Mouse (Mus musculus): ENCODE data around the gene Cdc42. TPM values are rescaled to one million over a fixed set of nuclear protein-coding genes. Genes with fewer than 3 reads are reported as not detected.

Gene Cdc42
- polyA plus RNA-seq, 1 experiment from 2014 or later: 592 TPM

GRCm38 (mm10) chr4:137371596-137372523 lies 14.3 kb upstream of the Cdc42 start:
- H3K27ac ChIP-seq: no peak overlapping the region
- DNase-seq (ENCODE audit: low spot score) (no peak), ATAC-seq (replicated peaks; ENCODE audit: low FRiP score, low read depth) (no peak)
- no peaks in the 10 kb centered on the region for H3K9me3 ChIP-seq (replicated peaks; ENCODE audit: low read length)
- peaks cover 7% of the 10 kb centered on the region; the same call in 1 of the 2 replicates for H3K4me1 ChIP-seq (replicated peaks; ENCODE audit: insufficient read depth, low read length)
- H3K4me2 ChIP-seq (ENCODE audit: low read length): no peak overlapping the region
- no peaks in the 10 kb centered on the region for H3K36me3 ChIP-seq (ENCODE audit: insufficient read depth, low read length)
- 59% methylated on average over 16 of the region's 16 CpGs for WGBS
- no peak for TF ChIP-seq CTCF (IDR thresholded peaks at IDR 0.05; ENCODE audit: low read depth)
- no peak overlapping the region for H3K4me3 ChIP-seq (replicated peaks; ENCODE audit: low read depth, low read length)
- 0 out of 2 replicates have a peak overlapping the region, but pooled peaks have one; percentile 3 for H3K9ac ChIP-seq (ENCODE audit: low read depth, low read length)
- H3K27me3 ChIP-seq (ENCODE audit: insufficient read depth, low read length): no peaks in the 10 kb centered on the region

- H3K4me3 ChIP-seq (replicated peaks; ENCODE audit: low read depth, low read length): peak overlapping the region; percentile 28
- peak; percentile 74 for DNase-seq (ENCODE audit: low spot score)
- H3K4me2 ChIP-seq (ENCODE audit: low read length): peak overlapping the region; percentile 61
- peak overlapping the region; percentile 69 for H3K27ac ChIP-seq
- 9% methylated on average over 28 of the region's 29 CpGs for WGBS
- ATAC-seq (replicated peaks; ENCODE audit: low FRiP score, low read depth): peak; percentile 79
- peak overlapping the region; percentile 52 for H3K9ac ChIP-seq (ENCODE audit: low read depth, low read length)
- no peaks in the 10 kb centered on the region for H3K9me3 ChIP-seq (replicated peaks; ENCODE audit: low read length)
- no peaks in the 10 kb centered on the region for H3K27me3 ChIP-seq (ENCODE audit: insufficient read depth, low read length)
- peaks cover 5% of the 10 kb centered on the region; the same call in 1 of the 2 replicates for H3K4me1 ChIP-seq (replicated peaks; ENCODE audit: insufficient read depth, low read length)
- TF ChIP-seq CTCF (IDR thresholded peaks at IDR 0.05; ENCODE audit: low read depth): no peak
- H3K36me3 ChIP-seq (ENCODE audit: insufficient read depth, low read length): no peaks in the 10 kb centered on the region
Measured at GRCm38 (mm10) chr4:137369954-137370750, 12.6 kb upstream of the Cdc42 start.

- WGBS: 4% methylated on average over 1 of the region's 1 CpGs
- no peak overlapping the region for H3K9ac ChIP-seq (ENCODE audit: low read depth, low read length)
- DNase-seq (ENCODE audit: low spot score): no peak
Measured at GRCm38 (mm10) chr4:137368198-137368597, 10.7 kb upstream of the Cdc42 start.

GRCm38 (mm10) chr4:137367275-137368088 lies 10.0 kb upstream of the Cdc42 start:
- no peaks in the 10 kb centered on the region for H3K27me3 ChIP-seq (ENCODE audit: insufficient read depth, low read length)
- H3K4me1 ChIP-seq (replicated peaks; ENCODE audit: insufficient read depth, low read length): peaks cover 5% of the 10 kb centered on the region; the same call in 1 of the 2 replicates
- H3K4me2 ChIP-seq (ENCODE audit: low read length): peak overlapping the region; percentile 16; the same call in 1 of the 2 replicates
- 38% methylated on average over 5 of the region's 5 CpGs for WGBS
- H3K36me3 ChIP-seq (ENCODE audit: insufficient read depth, low read length): no peaks in the 10 kb centered on the region
- TF ChIP-seq CTCF (IDR thresholded peaks at IDR 0.05; ENCODE audit: low read depth): no peak
- ATAC-seq (replicated peaks; ENCODE audit: low FRiP score, low read depth) (no peak), DNase-seq (ENCODE audit: low spot score) (peak; percentile 80)
- H3K4me3 ChIP-seq (replicated peaks; ENCODE audit: low read depth, low read length): no peak overlapping the region
- H3K9ac ChIP-seq (ENCODE audit: low read depth, low read length): no peak overlapping the region
- no peaks in the 10 kb centered on the region for H3K9me3 ChIP-seq (replicated peaks; ENCODE audit: low read length)
- peak overlapping the region; percentile 64 for H3K27ac ChIP-seq

More at GRCm38 (mm10) chr4:137368198-137368597, 10.7 kb upstream of the Cdc42 start:
- 0 out of 2 replicates have a peak overlapping the region, but pooled peaks have one; percentile 16 for H3K4me2 ChIP-seq (ENCODE audit: low read length)
- no peaks in the 10 kb centered on the region for H3K36me3 ChIP-seq (ENCODE audit: insufficient read depth, low read length)
- no peaks in the 10 kb centered on the region for H3K9me3 ChIP-seq (replicated peaks; ENCODE audit: low read length)
- ATAC-seq (replicated peaks; ENCODE audit: low FRiP score, low read depth): no peak
- H3K27ac ChIP-seq: peak overlapping the region; percentile 58
- H3K4me1 ChIP-seq (replicated peaks; ENCODE audit: insufficient read depth, low read length): peaks cover 5% of the 10 kb centered on the region; the same call in 1 of the 2 replicates
- no peaks in the 10 kb centered on the region for H3K27me3 ChIP-seq (ENCODE audit: insufficient read depth, low read length)
- no peak for TF ChIP-seq CTCF (IDR thresholded peaks at IDR 0.05; ENCODE audit: low read depth)
- H3K4me3 ChIP-seq (replicated peaks; ENCODE audit: low read depth, low read length): no peak overlapping the region

- Histone ChIP-seq H3K4me1 (replicated peaks; ENCODE audit: insufficient read depth, low read length) (peaks cover 5% of the 10 kb centered on the region; the same call in 1 of the 2 replicates), H3K36me3 (ENCODE audit: insufficient read depth, low read length) (no peaks in the 10 kb centered on the region), H3K27ac (no peak overlapping the region), H3K9me3 (replicated peaks; ENCODE audit: low read length) (no peaks in the 10 kb centered on the region), H3K4me3 (replicated peaks; ENCODE audit: low read depth, low read length) (no peak overlapping the region), H3K9ac (ENCODE audit: low read depth, low read length) (no peak overlapping the region), H3K4me2 (ENCODE audit: low read length) (no peak overlapping the region), H3K27me3 (ENCODE audit: insufficient read depth, low read length) (no peaks in the 10 kb centered on the region)
- ATAC-seq (replicated peaks; ENCODE audit: low FRiP score, low read depth): no peak
- WGBS: 80% methylated on average over 4 of the region's 4 CpGs
- no peak for DNase-seq (ENCODE audit: low spot score)
- no peak for TF ChIP-seq CTCF (IDR thresholded peaks at IDR 0.05; ENCODE audit: low read depth)
Measured at GRCm38 (mm10) chr4:137366097-137366496, 8.6 kb upstream of the Cdc42 start.
